10 mouse cellular contexts compared by ENCODE assay signal in the genomic region with DNA sequence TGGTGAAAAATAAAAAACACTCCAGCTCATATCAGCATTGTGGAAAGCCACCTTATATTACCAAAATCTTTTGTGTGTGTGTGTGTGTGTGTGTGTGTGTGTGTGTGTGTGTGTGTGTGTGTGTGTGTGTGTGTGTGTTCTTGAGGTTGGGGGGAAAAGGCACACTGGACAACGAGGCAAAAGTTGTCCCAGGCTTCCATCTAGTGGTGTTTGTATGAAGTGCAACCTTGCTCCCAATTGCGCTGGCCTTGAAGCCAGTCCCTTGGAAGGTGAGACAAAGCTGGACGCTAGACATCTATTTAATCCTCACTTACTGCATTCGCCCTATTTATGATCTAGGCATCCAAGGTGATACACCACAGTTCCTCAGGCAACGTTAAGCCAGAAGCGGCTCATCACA. TPM values are rescaled to one million over a fixed set of nuclear protein-coding genes. Genes with fewer than 3 reads are reported as not detected.
DNase-seq lines count a peak whose midpoint lies in the region; ATAC-seq and TF ChIP-seq lines count a peak whose summit lies in the region.
"Not testable (repeated sequence)": the region's sequence is repeated elsewhere in the genome, so short reads cannot be mapped to it uniquely, and the experiment has no call there.
"Had no signal": no experiment of that assay in that cellular context is flagged by ENCODE, and none has a peak within 500 bp of the region (broad histone marks: within the 10 kb centered on the region; RNA-seq: fewer than 3 reads in every experiment).

No protein-coding gene starts in this region.

- H3K9ac ChIP-seq in forebrain, embryonic 14.5 days (ENCODE audit: low read length); hindbrain, embryonic 11.5 days (ENCODE audit: low read depth, low read length); kidney, embryonic 16.5 days (replicated peaks; ENCODE audit: low read length); limb, embryonic 14.5 days (ENCODE audit: low read depth, low read length, severe bottlenecking); midbrain, embryonic 13.5 days (replicated peaks): not testable (repeated sequence)

- not testable (repeated sequence) for ATAC-seq in forebrain, embryonic 14.5 days; limb, embryonic 14.5 days (ENCODE audit: low FRiP score, low read depth)
- ATAC-seq in hindbrain, embryonic 11.5 days (ENCODE audit: low FRiP score), result peak; percentile 60; the same call in 1 of the 2 replicates
- ATAC-seq in kidney, embryonic 16.5 days (ENCODE audit: low FRiP score, low TSS enrichment), result peak; percentile 42; the same call in 1 of the 2 replicates
- peak; percentile 53; the same call in 1 of the 2 replicates for ATAC-seq in midbrain, embryonic 13.5 days

- not testable (repeated sequence) for H3K27me3 ChIP-seq in forebrain, embryonic 14.5 days (replicated peaks; ENCODE audit: control insufficient read depth, insufficient read depth, low read length); hindbrain, embryonic 11.5 days (ENCODE audit: control insufficient read depth, insufficient read depth, low read length); kidney, embryonic 16.5 days (ENCODE audit: insufficient read depth, low read length); limb, embryonic 14.5 days (ENCODE audit: control insufficient read depth, insufficient read depth, low read length); midbrain, embryonic 13.5 days

- not testable (repeated sequence) for H3K36me3 ChIP-seq in forebrain, embryonic 14.5 days (ENCODE audit: control insufficient read depth, insufficient read depth, low read length); hindbrain, embryonic 11.5 days (ENCODE audit: control insufficient read depth, insufficient read depth, low read length); kidney, embryonic 16.5 days (ENCODE audit: insufficient read depth, low read length); limb, embryonic 14.5 days (ENCODE audit: control insufficient read depth, insufficient read depth, low read length); midbrain, embryonic 13.5 days

- not testable (repeated sequence) for H3K4me1 ChIP-seq in forebrain, embryonic 14.5 days (ENCODE audit: control insufficient read depth, insufficient read depth, low read length); hindbrain, embryonic 11.5 days (replicated peaks; ENCODE audit: control insufficient read depth, insufficient read depth, low read length); kidney, embryonic 16.5 days (ENCODE audit: insufficient read depth, low read length); limb, embryonic 14.5 days (ENCODE audit: control insufficient read depth, insufficient read depth, low read length); midbrain, embryonic 13.5 days (replicated peaks); olfactory bulb, adult 2 months (ENCODE audit: control insufficient read depth, insufficient read depth, low read length)

- not testable (repeated sequence) for H3K9me3 ChIP-seq in forebrain, embryonic 14.5 days (replicated peaks; ENCODE audit: control insufficient read depth, low read length); hindbrain, embryonic 11.5 days (ENCODE audit: control insufficient read depth, low read length); kidney, embryonic 16.5 days (ENCODE audit: low read length); limb, embryonic 14.5 days (ENCODE audit: control insufficient read depth, low read length); midbrain, embryonic 13.5 days

- not testable (repeated sequence) for H3K4me2 ChIP-seq in forebrain, embryonic 14.5 days (ENCODE audit: low read length); hindbrain, embryonic 11.5 days (replicated peaks; ENCODE audit: low read depth, low read length); kidney, embryonic 16.5 days (replicated peaks; ENCODE audit: low read depth, low read length); limb, embryonic 14.5 days (replicated peaks; ENCODE audit: low read depth, low read length, severe bottlenecking); midbrain, embryonic 13.5 days (replicated peaks)

- not testable (repeated sequence) for TF ChIP-seq POLR2A in limb, embryonic 14.5 days (IDR thresholded peaks at IDR 0.05; ENCODE audit: borderline replicate concordance, extremely low read depth, insufficient read depth, insufficient read length); olfactory bulb, adult 2 months (IDR thresholded peaks at IDR 0.05; ENCODE audit: insufficient read depth, low read depth, low read length)

- not testable (repeated sequence) for H3K27ac ChIP-seq in forebrain, embryonic 14.5 days (ENCODE audit: low read depth, low read length); hindbrain, embryonic 11.5 days (ENCODE audit: low read depth, low read length); kidney, embryonic 16.5 days (ENCODE audit: low read length); limb, embryonic 14.5 days (replicated peaks; ENCODE audit: low read depth, low read length); midbrain, embryonic 13.5 days; olfactory bulb, adult 2 months (ENCODE audit: insufficient read depth, low read depth, low read length)

- peak; percentile 6 for DNase-seq in Muller cell, postnatal 12 days (ENCODE audit: inconsistent ontology term)
- DNase-seq in cerebellum, postnatal 10 days, result peak; percentile 30 to 36
- peak; percentile 20 for DNase-seq in forebrain, embryonic 14.5 days (ENCODE audit: low spot score)
- peak; percentile 49 for DNase-seq in hindbrain, embryonic 11.5 days (ENCODE audit: low spot score)
- DNase-seq in limb, embryonic 14.5 days (ENCODE audit: low spot score), result peak; percentile 42

- not testable (repeated sequence) for H3K4me3 ChIP-seq in forebrain, embryonic 14.5 days (ENCODE audit: low read depth, low read length); hindbrain, embryonic 11.5 days (ENCODE audit: low read depth, low read length); kidney, embryonic 16.5 days (ENCODE audit: low read length); limb, embryonic 14.5 days (replicated peaks; ENCODE audit: low read length); midbrain, embryonic 13.5 days (replicated peaks); olfactory bulb, adult 2 months (ENCODE audit: insufficient read depth, low read depth, low read length)

- peak; percentile 26; the same call in 1 of the 2 replicates for TF ChIP-seq CTCF in olfactory bulb, adult 2 months (IDR thresholded peaks at IDR 0.05; ENCODE audit: insufficient read depth, low read depth, low read length)

- 18% methylated on average over 4 of the region's 6 CpGs for WGBS in forebrain, embryonic 14.5 days
- 28% methylated on average over 3 of the region's 6 CpGs for WGBS in hindbrain, embryonic 11.5 days
- 20% methylated on average over 4 of the region's 6 CpGs for WGBS in kidney, embryonic 16.5 days
- 17% methylated on average over 4 of the region's 6 CpGs for WGBS in limb, embryonic 14.5 days
- WGBS in midbrain, embryonic 13.5 days, result 27% methylated on average over 5 of the region's 6 CpGs
- 27% methylated on average over 6 of the region's 6 CpGs for WGBS in olfactory bulb, adult 2 months

RNA-seq across cellular contexts. Expression of a gene that starts 28.6 kb away (rescaled TPM):
- 10.4 and 12.8 TPM in 2 replicates for polyA plus RNA-seq in forebrain, embryonic 14.5 days (2014; fragmentation: Nextera tagmentation; extraction: Ambion mirVana)
- 17.2 and 17.4 TPM in 2 replicates for polyA plus RNA-seq in hindbrain, embryonic 11.5 days (2014; fragmentation: Nextera tagmentation; extraction: Ambion mirVana)
- 21.7 and 23.7 TPM in 2 replicates for polyA plus RNA-seq in kidney, embryonic 16.5 days (2015; fragmentation: Nextera tagmentation; extraction: Ambion mirVana)
- 20.5 and 21.9 TPM in 2 replicates for polyA plus RNA-seq in limb, embryonic 14.5 days (2012; rRNA removed)
- 15.7 and 16.9 TPM in 2 replicates for polyA plus RNA-seq in limb, embryonic 14.5 days (2014; fragmentation: Nextera tagmentation; extraction: Ambion mirVana)
- polyA plus RNA-seq in midbrain, embryonic 13.5 days (2015; fragmentation: Nextera tagmentation; extraction: Ambion mirVana), result 13.5 and 16.0 TPM in 2 replicates
- polyA plus RNA-seq in olfactory bulb, adult 2 months (2012; ENCODE audit: insufficient read depth, insufficient read length, low replicate concordance, missing spikeins), result not detected in 2 replicates

RNA-seq across cellular contexts. Expression of a gene that starts 28.6 kb away (rescaled TPM):
- 28.5 and 31.1 TPM in 2 replicates for polyA plus RNA-seq in forebrain, embryonic 14.5 days (2014; fragmentation: Nextera tagmentation; extraction: Ambion mirVana)
- polyA plus RNA-seq in hindbrain, embryonic 11.5 days (2014; fragmentation: Nextera tagmentation; extraction: Ambion mirVana), result 38.4 and 38.8 TPM in 2 replicates
- polyA plus RNA-seq in kidney, embryonic 16.5 days (2015; fragmentation: Nextera tagmentation; extraction: Ambion mirVana), result 33.9 and 34.3 TPM in 2 replicates
- polyA plus RNA-seq in limb, embryonic 14.5 days (2012; rRNA removed), result 31.1 and 33.9 TPM in 2 replicates
- polyA plus RNA-seq in limb, embryonic 14.5 days (2014; fragmentation: Nextera tagmentation; extraction: Ambion mirVana), result 30.3 and 32.6 TPM in 2 replicates
- polyA plus RNA-seq in midbrain, embryonic 13.5 days (2015; fragmentation: Nextera tagmentation; extraction: Ambion mirVana), result 22.9 and 27.8 TPM in 2 replicates
- polyA plus RNA-seq in olfactory bulb, adult 2 months (2012; ENCODE audit: insufficient read depth, insufficient read length, low replicate concordance, missing spikeins), result not detected in 2 replicates

RNA-seq across cellular contexts. Expression of a gene that starts 43.8 kb away (rescaled TPM):
- polyA plus RNA-seq in forebrain, embryonic 14.5 days (2014; fragmentation: Nextera tagmentation; extraction: Ambion mirVana), result 3.3 and 4.4 TPM in 2 replicates
- polyA plus RNA-seq in hindbrain, embryonic 11.5 days (2014; fragmentation: Nextera tagmentation; extraction: Ambion mirVana), result 1.5 and 1.9 TPM in 2 replicates
- polyA plus RNA-seq in kidney, embryonic 16.5 days (2015; fragmentation: Nextera tagmentation; extraction: Ambion mirVana), result 0.35 and 0.49 TPM in 2 replicates
- 0.15 and 0.28 TPM in 2 replicates for polyA plus RNA-seq in limb, embryonic 14.5 days (2012; rRNA removed)
- 0.29 and 0.70 TPM in 2 replicates for polyA plus RNA-seq in limb, embryonic 14.5 days (2014; fragmentation: Nextera tagmentation; extraction: Ambion mirVana)
- polyA plus RNA-seq in midbrain, embryonic 13.5 days (2015; fragmentation: Nextera tagmentation; extraction: Ambion mirVana), result 2.4 and 2.6 TPM in 2 replicates
- polyA plus RNA-seq in olfactory bulb, adult 2 months (2012; ENCODE audit: insufficient read depth, insufficient read length, low replicate concordance, missing spikeins), result not detected in 2 replicates
- polyA plus RNA-seq: G1E; liver, embryonic 12.5 days had no signal

Comparison
In these comparisons a context has a peak if more than half of its experiments do, and no peak if none do; other contexts are left out.
1. RNA of a gene that starts 28.6 kb away (polyA plus RNA-seq): 38.4 to 38.8 TPM in hindbrain, embryonic 11.5 days, 33.9 to 34.3 TPM in kidney, embryonic 16.5 days, 30.3 to 33.9 TPM in limb, embryonic 14.5 days, 28.5 to 31.1 TPM in forebrain, embryonic 14.5 days and 22.9 to 27.8 TPM in midbrain, embryonic 13.5 days; not detected in olfactory bulb, adult 2 months; every median in the first group is over 10 times any median in the second.
2. Peak in every context shown above with its lines, with median percentiles within 50 percentile points of each other: DNase-seq.